Mouse (Mus musculus): Measurements from ENCODE around the gene Orc5. TPM values are rescaled to one million over a fixed set of nuclear protein-coding genes. Genes with fewer than 3 reads are reported as not detected.

Gene Orc5
- total and polyA plus RNA-seq, 3 experiments, result 75.7 to 76.5 TPM; not detected in 1

DNA sequence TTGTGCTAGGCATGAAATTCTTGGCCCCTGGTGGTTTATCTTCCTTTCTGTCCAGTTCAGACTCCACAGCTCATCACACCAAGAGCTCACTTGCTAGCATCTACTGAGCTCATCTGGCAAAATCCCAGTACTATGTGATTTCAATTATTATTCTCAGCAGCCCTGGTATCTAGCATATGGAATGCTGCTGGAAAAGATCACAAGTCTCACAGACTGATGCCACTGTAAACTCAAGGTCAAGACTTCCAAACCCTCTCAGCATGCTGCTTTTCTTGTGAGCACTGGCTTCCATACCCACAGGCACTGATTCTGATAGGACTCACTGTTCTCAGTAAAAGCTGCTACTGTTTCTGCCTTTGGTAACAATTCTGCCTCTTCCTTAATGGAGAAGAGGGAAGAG is 59.1 kb downstream of the Orc5 start:
- H3K4me3 ChIP-seq (ENCODE audit: control insufficient read depth in 1 of 2, insufficient read depth in 1 of 2, low read depth in 2 of 2, low read length in 2 of 2), result no peak overlapping the region
- H3K27me3 ChIP-seq (ENCODE audit: control insufficient read depth in 1 of 2, insufficient read depth in 2 of 2, low read length in 2 of 2), result no peaks in the 10 kb centered on the region
- H3K79me2 ChIP-seq (ENCODE audit: control insufficient read depth, insufficient read depth, low read length, poor library complexity), result no peaks in the 10 kb centered on the region
- no peak overlapping the region for H3K27ac ChIP-seq (ENCODE audit: control insufficient read depth, low read depth, low read length)
- H3K4me1 ChIP-seq (ENCODE audit: control insufficient read depth in 1 of 2, insufficient read depth in 2 of 2, low read length in 2 of 2), result peaks cover 0 to 9% of the 10 kb centered on the region in 2 experiments; a peak in 3 of 4 replicates
- no peak overlapping the region for H3K9ac ChIP-seq (ENCODE audit: control insufficient read depth, low read depth, low read length, poor library complexity, severe bottlenecking)
- no peaks in the 10 kb centered on the region for H3K9me3 ChIP-seq (replicated peaks; ENCODE audit: insufficient read depth, low read length)
- TF ChIP-seq ETS1 (IDR thresholded peaks at IDR 0.05; ENCODE audit: low read depth, low read length), result no peak
- no peak for TF ChIP-seq MAFK (IDR thresholded peaks at IDR 0.05; ENCODE audit: borderline replicate concordance, low read depth, low read length)
- TF ChIP-seq POLR2AphosphoS2 (IDR thresholded peaks at IDR 0.05; ENCODE audit: low read length), result no peak
- TF ChIP-seq GATA1 (IDR thresholded peaks at IDR 0.05; ENCODE audit: low read depth, low read length), result no peak
- no peak for TF ChIP-seq HCFC1 (IDR thresholded peaks at IDR 0.05; ENCODE audit: low read depth, low read length)
- no peak for TF ChIP-seq MYB (IDR thresholded peaks at IDR 0.05; ENCODE audit: low read depth, low read length)
- TF ChIP-seq NRF1 (IDR thresholded peaks at IDR 0.05; ENCODE audit: insufficient read depth, low read depth, low read length, poor library complexity, severe bottlenecking), result no peak
- H3K36me3 ChIP-seq (ENCODE audit: control insufficient read depth in 1 of 2, insufficient read depth in 2 of 2, low read length in 2 of 2), result peaks cover 7 to 22% of the 10 kb centered on the region in 2 experiments
- no peak for DNase-seq (ENCODE audit: low read depth, low spot score)

DNA sequence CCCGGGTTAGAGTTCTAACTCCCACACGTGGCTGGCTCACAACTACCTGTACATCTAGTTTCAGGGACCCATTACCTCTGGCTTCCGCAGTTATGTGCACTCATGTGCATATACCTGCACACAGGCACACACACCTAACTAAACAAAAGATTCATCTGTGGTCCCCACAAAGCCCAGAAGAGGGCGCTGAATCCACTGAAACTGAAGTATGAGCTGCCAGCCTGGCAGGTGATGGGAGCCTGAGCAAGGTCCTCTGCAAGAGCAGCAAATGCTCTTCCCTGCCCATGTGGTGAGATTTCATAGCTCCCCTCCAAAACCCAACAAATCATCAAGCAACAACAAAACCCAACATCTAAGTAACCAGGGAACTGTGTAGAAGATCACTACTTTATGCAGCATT is 61.1 kb downstream of the Orc5 start:
- H3K36me3 ChIP-seq (ENCODE audit: control insufficient read depth in 1 of 2, insufficient read depth in 2 of 2, low read length in 2 of 2), result peaks cover 12 to 26% of the 10 kb centered on the region in 2 experiments
- H3K4me3 ChIP-seq (ENCODE audit: control insufficient read depth in 1 of 2, insufficient read depth in 1 of 2, low read depth in 2 of 2, low read length in 2 of 2), result no peak overlapping the region
- H3K79me2 ChIP-seq (ENCODE audit: control insufficient read depth, insufficient read depth, low read length, poor library complexity), result no peaks in the 10 kb centered on the region
- H3K4me1 ChIP-seq (ENCODE audit: control insufficient read depth in 1 of 2, insufficient read depth in 2 of 2, low read length in 2 of 2), result peaks cover 5 to 16% of the 10 kb centered on the region in 2 experiments
- no peaks in the 10 kb centered on the region for H3K9me3 ChIP-seq (replicated peaks; ENCODE audit: insufficient read depth, low read length)
- no peak overlapping the region for H3K27ac ChIP-seq (ENCODE audit: control insufficient read depth, low read depth, low read length)
- DNase-seq (ENCODE audit: low read depth, low spot score), result peak; percentile 64
- no peaks in the 10 kb centered on the region for H3K27me3 ChIP-seq (ENCODE audit: control insufficient read depth in 1 of 2, insufficient read depth in 2 of 2, low read length in 2 of 2)
- H3K9ac ChIP-seq (ENCODE audit: control insufficient read depth, low read depth, low read length, poor library complexity, severe bottlenecking), result no peak overlapping the region
- TF ChIP-seq GATA1 (IDR thresholded peaks at IDR 0.05; ENCODE audit: low read depth, low read length), result no peak
- no peak for TF ChIP-seq MYC (IDR thresholded peaks at IDR 0.05; ENCODE audit: low read depth, low read length)
- TF ChIP-seq SMC3 (IDR thresholded peaks at IDR 0.05; ENCODE audit: low read depth, low read length), result peak; percentile 49; the same call in 1 of the 2 replicates
- TF ChIP-seq E2F4 (IDR thresholded peaks at IDR 0.05; ENCODE audit: borderline replicate concordance, low read depth, low read length), result no peak
- no peak for TF ChIP-seq JUND (IDR thresholded peaks at IDR 0.05; ENCODE audit: low read depth, low read length)
- TF ChIP-seq UBTF (IDR thresholded peaks at IDR 0.05; ENCODE audit: borderline replicate concordance, insufficient read depth, low read depth, low read length), result no peak
- no peak for TF ChIP-seq ZNF384 (IDR thresholded peaks at IDR 0.05; ENCODE audit: low read depth, low read length)
- TF ChIP-seq RCOR1 (IDR thresholded peaks at IDR 0.05; ENCODE audit: low read depth, low read length), result no peak
- TF ChIP-seq CHD2 (IDR thresholded peaks at IDR 0.05; ENCODE audit: low read length), result no peak
- TF ChIP-seq POLR2AphosphoS5 (IDR thresholded peaks at IDR 0.05; ENCODE audit: borderline replicate concordance, low read depth, low read length), result no peak
- TF ChIP-seq NRF1 (IDR thresholded peaks at IDR 0.05; ENCODE audit: insufficient read depth, low read depth, low read length, poor library complexity, severe bottlenecking), result no peak
- TF ChIP-seq MAFK (IDR thresholded peaks at IDR 0.05; ENCODE audit: borderline replicate concordance, low read depth, low read length), result no peak
- peak; percentile 45 for TF ChIP-seq RAD21 (IDR thresholded peaks at IDR 0.05; ENCODE audit: low read depth, low read length)
- no peak for TF ChIP-seq MAZ (IDR thresholded peaks at IDR 0.05; ENCODE audit: low read depth, low read length)
- no peak for TF ChIP-seq USF2 (IDR thresholded peaks at IDR 0.05; ENCODE audit: borderline replicate concordance in 1 of 2, insufficient read depth in 1 of 2, low read depth in 1 of 2, low read length in 2 of 2)
- no peak for TF ChIP-seq EP300 (IDR thresholded peaks at IDR 0.05; ENCODE audit: low read depth in 1 of 2, low read length in 2 of 2)
- no peak for TF ChIP-seq MYB (IDR thresholded peaks at IDR 0.05; ENCODE audit: low read depth, low read length)
- no peak for TF ChIP-seq KAT2A (conservative IDR thresholded peaks at IDR 0.05; ENCODE audit: low read depth, low read length)
- no peak for TF ChIP-seq ELF1 (IDR thresholded peaks at IDR 0.05; ENCODE audit: low read depth, low read length)
- TF ChIP-seq POLR2A (IDR thresholded peaks at IDR 0.05; ENCODE audit: control insufficient read depth in 1 of 2, insufficient read depth in 1 of 2, low read depth in 1 of 2, low read length in 2 of 2, poor library complexity in 1 of 2), result no peak
- no peak for TF ChIP-seq TAL1 (IDR thresholded peaks at IDR 0.05; ENCODE audit: low read length)
- TF ChIP-seq HCFC1 (IDR thresholded peaks at IDR 0.05; ENCODE audit: low read depth, low read length), result no peak
- no peak for TF ChIP-seq MAX (IDR thresholded peaks at IDR 0.05; ENCODE audit: low read length)
- TF ChIP-seq ZMIZ1 (IDR thresholded peaks at IDR 0.05; ENCODE audit: low read depth, low read length), result no peak
- TF ChIP-seq TCF12 (IDR thresholded peaks at IDR 0.05; ENCODE audit: low read depth, low read length), result no peak
- no peak for TF ChIP-seq MXI1 (IDR thresholded peaks at IDR 0.05; ENCODE audit: low read depth, low read length)
- no peak for TF ChIP-seq GABPA (IDR thresholded peaks at IDR 0.05; ENCODE audit: low read depth, low read length)
- TF ChIP-seq ZKSCAN1 (IDR thresholded peaks at IDR 0.05; ENCODE audit: low read depth, low read length), result no peak
- TF ChIP-seq BHLHE40 (IDR thresholded peaks at IDR 0.05; ENCODE audit: borderline replicate concordance, low read depth, low read length), result 0 out of 2 replicates have a peak, but pooled peaks have one; percentile 38
